Mouse (Mus musculus) CD4-positive, CD25-positive, alpha-beta regulatory T cell, adult 2 months (primary cell): ENCODE measurements around the gene Eef1akmt1.

Experiments
- DNase-seq: peaks from one replicate; pipeline ENCODE4 v3.0.0-alpha.2; 2012; ENCODE audit warnings: low read depth, low spot score

The Eef1akmt1 gene

DNA sequence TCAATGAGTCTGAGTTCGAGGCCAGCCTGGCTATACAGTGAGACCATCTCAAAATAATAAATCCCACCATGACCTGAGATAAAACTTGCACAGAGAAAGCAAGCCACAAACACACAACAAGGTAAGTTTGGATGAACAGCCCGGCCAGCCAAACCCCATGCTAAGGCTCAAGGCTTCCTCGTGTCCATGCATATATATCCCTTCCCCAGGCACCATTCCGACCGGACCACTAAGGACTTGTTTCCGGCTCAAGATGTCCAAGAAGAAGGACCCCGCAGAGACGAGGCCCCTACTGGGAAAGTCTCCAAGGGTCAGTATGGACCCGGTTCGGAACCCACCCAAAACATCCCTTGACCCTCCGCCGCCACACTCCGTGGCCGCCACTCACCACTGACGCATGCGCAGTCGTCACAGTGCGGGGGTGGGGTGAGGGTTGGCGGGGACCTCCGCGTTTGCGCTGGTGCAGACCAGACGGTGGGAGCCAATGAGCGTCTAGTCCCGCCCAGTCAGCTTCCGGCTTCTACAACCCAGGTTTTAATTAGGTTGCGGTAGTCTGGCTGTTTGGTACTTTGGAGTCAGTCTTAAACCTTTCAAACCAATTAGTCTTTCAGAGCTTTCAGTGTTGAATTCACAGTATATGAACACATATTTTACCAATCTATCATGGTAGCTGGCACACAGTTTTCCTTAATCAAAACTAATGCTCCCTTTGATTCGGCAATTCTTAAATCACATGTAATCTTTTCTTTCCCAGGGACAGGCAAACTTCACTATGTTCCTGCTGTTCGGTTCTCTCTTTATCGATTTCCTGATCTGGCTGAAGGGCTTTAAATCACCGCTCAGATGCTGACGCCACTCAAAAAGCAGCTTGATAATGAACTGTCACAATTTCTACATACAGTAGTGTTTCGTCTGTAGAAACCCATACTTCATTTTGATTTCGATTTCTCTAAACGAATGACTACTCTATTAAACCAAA, at the start of gene Eef1akmt1:
Gene Eef1akmt1, minus strand, starts transcription at position 458 of the 979 bp plus-strand sequence.
- DNase-seq = peak; percentile 96

DNA sequence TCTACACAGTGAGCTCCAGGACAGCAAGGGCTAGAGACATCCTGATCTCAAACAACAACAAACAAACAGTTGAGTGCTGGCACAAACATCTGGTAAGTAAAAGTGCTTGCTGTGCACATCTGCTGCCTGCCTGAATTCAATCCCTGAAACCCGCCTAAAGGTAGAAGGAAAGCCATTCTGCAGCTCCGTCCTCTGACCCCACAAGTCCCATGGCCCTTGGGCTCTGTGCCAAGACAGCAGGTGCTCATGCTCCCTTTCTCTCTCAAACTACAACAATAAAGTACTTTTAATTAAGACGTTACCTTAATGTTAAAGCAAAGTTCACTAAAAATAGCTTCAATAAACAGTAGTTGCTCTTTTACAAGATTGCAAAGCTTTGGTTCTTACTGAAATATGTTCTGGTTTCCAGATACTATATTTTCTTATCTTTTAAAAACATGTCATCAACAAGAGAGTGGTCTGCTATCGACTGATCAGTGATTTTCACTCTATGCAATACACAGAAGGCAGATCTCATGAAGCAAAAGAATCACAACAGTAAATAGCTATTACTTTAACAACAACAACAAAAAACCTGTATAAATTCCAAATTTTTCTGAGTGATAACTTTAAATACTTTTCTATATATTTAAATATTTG, 49.3 kb upstream of the Eef1akmt1 start:
- DNase-seq = no peak

DNA sequence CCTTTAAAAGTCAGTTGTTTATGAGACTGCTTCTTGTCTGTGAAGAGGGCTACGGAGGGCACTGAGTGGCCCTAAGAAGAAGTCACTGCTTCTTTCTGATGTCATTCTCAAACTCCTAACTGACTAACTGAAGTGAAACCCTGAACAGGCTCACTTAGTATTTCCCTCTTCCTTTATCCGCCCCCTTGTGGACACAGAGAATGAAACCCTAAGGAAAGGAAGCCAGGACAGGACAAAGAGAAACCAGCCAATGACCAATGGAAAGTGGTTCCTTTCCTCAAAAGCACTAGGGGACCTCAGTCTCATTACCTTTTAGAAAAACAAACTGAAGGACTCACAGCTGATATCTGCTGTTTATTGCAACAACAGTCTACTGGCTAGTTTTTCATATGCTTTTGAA, 48.1 kb upstream of the Eef1akmt1 start:
- peak; percentile 72 for DNase-seq

DNA sequence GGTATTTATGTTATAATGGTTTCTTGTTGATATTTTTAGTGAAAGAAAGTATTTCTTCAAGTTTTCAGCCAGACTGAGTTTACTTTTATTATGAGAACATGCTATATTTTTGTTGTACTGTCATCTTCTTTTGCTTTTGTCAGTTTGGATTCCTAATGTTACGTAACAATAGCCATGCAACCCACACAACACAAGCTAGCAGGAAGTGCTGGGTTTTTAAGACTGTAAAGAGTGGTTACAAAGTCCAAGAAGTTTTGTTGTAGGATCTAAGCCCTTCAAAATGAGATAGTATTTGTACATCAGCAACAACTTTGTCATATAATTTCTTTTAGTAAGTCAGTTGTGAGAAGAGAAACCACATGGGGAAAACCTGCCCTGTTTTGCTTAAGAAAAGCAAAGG, 46.3 kb upstream of the Eef1akmt1 start:
- DNase-seq = peak; percentile 53

DNA sequence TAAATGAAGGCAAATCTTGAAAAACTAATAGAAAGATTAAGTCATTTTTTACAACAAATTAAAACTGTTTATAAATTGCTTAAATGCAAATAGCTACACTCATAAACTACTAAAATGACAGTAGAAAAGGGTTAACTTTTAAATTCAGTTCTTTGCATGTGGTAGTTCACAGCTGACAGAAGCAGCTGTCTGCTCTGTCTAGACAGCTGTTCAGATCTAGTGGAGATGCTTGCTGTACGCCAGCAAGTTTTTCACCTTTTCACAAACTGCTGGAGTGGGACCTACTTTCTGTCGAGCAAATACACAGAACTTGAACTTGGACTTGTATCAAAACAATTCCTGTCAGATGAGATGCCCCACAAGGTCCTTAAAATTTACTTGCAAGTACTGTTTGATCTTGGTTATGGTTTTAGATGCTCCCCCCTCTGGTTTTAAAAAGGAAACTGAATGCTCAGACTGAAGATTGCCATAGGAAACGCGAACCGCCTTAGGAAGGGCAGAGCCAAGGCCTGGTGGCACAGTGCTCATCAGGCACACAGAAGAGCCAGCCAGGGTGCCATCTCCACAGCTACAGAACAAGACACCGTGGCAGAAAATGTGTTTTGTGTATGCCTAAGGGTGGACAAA, 45.0 kb upstream of the Eef1akmt1 start:
- DNase-seq = peak; percentile 69

DNA sequence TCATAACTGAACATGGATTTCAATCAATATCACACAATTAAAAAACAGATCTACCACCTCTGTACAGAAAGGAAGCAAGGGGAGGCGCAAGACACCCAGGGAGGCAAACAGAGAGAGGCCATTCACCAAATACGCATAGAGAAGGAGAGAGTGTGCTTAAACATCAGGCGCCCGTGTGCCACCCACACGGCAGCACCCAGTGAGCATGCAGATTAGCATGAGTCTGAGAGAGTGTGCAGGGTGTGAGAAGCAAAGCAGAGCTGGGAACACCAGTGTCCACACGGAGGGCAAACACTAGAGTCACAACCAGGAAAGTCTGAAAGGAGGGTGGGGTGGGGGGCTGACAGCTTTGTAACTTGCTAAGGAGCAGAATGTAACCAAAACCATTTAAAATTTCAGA, 44.4 kb upstream of the Eef1akmt1 start:
- peak; percentile 35 for DNase-seq

DNA sequence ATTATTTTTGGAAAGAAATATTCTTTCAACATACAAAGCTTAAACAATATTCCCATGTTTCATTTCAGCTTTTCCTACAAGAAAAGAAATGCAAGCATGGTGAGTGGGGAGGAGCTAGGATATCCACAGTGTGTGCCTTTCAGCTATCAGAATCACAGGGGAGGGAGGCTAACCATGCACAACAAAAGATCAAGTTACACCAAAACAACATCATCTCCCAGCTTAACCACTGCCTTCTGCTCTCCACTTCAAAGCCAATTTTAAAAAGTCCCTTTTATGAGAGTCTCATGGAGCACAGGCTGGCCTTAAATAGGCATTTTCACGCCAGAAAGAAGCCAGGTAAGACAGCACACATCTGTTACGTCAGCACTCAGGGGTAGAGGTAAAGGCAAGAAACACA, 39.6 kb upstream of the Eef1akmt1 start:
- peak; percentile 43 for DNase-seq

DNA sequence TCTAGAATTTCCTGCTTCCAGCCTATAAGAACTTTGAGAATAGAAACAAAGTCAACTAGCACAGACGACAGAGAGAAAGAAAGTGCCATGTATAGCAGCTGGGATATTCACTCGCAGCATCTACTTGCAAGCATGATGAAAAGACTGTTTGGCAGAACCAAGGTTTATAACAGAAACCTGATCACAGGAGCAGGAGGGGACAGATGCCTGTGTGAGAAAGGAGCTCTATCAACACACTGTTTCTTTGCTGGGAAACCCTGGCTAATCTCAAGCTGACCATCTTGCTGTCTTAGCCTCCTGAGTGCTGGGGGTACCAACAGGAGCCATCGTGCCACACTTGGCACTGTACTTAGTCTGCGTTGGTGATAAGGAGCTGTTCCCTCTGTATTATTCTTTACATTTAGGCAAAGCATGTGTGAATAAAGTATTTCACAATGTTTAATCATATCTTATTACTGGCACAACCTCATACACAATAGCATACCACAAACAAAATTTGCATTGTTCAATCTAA, 38.5 kb upstream of the Eef1akmt1 start:
- no peak for DNase-seq

DNA sequence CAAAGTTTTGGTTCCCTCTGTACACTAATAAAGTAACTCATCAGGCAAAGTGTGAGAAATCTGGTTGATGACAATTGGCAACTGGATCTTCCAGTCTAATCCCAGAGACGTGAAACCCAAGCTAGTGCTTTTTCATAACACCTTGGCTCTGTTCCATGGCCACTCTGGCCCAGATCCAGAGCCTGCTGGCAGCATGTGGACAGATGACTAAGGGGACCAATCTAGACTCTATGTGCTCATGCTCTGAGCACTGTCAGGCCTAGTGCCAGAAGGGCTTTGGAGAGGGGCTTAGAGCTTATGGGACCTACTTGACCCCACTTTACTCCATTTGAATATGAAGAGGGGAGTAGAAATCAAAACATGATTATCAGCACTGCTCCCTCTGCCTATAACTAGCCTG, 36.1 kb upstream of the Eef1akmt1 start:
- no peak for DNase-seq

DNA sequence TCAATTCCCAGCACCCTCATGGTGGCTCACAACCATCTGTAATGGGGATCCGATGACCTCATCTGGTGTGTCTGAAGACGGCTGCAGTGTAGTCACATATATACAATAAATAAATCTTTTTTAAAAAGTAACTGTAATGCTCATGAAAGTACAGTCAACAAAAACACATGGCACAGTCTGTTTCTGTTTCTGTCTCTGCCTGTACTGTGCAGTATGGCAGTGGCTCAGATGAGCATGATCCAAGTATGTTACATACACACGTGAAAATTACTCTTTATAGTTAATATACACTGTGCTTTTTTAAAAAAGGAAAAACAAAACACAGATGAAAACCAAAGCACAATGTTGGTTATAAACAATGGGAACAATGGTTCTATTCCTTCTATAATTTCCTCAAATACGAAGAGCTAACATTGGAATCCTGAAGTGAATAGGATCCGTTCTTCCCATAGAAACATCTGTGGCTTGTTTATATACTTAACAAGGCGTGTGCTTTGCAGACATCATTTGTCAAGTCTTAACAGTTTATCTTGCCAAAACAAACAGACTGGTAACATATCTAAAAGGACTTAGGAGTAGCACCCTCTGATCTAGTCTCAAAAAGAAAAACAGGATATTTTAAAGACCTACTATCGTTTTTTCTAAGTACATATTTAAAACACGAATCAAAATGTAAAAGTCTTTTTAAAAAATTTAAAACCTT, 35.4 kb upstream of the Eef1akmt1 start:
- DNase-seq = no peak

DNA sequence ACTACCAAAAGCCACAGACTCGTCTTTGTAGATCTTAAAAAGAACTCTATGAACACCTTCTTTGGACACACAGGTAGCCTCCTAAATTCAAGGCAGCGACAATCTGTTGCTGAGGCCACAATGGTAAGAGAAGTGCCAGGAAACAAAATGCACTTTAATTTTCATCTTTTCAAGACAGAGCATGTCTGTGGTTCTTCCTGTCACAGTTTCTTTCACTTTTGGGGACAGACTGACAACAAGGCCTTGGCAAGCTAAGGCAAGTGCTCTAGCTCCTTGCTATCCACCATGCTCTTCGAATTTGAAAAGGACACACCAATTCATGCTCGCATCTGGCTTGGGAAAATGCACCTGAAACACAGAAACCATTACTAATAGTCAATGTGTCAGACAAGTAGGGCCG, 21.9 kb upstream of the Eef1akmt1 start:
- peak; percentile 53 for DNase-seq

DNA sequence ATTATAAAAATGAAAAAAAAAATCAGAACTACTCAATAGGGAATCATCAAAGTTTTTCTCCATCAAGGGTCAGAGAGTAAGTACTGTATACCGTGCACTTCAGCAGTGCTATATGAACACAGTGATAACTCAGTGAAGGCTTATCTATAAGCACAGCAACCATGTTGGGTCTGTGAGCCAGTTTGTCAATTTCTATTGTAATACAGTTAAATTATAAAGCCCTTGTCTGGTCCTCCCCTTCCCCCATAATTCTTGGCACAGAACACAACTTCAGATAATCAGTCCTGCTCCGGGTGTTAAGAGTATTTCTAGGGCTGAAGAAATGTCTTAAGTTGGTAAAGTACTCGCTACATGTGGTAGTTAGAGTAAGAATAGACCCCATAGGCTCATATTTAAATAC, 20.4 kb upstream of the Eef1akmt1 start:
- DNase-seq = no peak

DNA sequence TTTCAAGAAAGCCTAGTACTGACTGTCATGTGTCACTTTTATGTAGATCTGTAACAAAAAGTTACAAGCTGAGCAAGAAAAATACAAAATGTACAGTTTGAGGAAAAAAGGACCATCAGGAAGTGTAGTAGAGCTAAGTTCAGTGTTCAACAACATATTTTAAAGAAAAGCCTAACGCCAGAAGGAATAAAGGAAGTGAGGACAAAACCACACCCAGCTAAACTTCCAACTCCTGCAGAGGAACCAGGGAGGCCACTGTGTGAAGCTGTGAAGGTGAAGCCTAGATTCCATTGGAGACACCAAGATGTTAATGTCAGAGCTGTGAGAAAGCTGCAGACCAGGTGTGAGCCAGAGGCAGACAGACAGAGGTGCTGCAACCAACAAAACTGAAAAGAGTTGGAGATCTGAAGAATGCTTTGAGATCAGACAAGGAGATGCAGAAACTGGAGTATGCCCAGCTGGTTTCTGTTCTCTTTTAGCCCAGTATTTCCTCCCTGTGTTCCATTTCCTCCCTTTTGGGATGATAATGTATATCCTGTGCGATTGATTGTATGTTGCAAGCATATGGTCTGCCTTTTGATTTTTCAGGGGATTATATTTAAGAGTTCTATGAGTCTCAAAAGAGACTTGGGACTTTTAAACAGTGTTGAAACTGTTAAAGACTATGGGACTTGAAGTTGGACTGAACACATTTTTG, 5.1 kb upstream of the Eef1akmt1 start:
- DNase-seq = no peak

DNA sequence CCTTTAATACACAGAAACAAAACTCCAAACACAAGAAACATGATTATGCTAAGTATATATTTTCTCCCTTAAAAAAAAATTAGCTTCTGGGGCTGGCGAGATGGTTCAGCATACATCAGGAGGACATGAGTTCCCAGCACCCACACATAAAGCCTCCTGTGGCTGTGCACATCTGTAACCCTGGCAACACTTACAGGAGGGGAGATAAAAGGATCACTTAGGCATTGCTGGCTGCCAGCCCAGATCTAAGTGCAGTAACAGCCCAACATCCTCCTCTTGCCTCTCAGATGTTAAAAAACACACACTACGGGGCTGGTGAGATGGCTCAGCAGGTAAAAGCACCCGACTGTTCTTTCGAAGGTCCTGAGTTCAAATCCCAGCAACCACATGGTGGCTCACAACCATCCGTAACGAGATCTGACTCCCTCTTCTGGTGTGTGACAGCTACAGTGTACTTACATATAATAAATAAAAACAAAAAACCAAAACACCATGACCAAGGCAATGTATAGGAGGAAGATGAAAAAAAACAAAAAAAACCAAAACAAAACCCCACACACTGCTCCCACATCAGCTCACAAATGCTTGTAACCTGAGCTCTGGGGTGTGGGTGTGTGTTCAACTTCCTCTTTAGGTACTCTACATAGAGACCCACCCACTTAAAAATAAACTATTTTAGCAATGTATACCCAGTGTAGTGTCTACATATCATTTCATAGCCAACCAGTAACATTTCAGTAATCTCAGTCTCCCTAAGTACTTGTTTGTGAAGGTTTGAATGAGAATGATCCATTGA, 3.6 kb upstream of the Eef1akmt1 start:
- peak; percentile 12 for DNase-seq

DNA sequence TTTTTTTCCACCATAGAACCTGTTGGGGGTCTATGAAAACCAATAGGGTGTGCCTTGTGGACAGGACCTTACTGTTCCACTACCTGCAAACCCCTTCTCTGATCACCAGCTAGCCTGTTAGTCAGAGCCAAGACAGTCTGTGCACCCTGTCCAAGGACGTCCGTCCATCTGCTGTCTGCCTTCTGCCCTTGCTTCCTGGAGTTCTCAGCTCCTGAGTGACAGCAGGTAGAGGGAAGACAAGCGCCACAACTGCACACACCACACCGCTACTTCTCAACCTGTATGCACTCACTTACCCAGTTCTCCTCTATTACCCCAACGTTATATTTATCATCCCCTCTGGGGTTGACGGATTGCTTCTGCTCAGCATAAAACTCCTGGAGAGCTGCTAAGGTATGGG, 5.8 kb downstream of the Eef1akmt1 start:
- no peak for DNase-seq

DNA sequence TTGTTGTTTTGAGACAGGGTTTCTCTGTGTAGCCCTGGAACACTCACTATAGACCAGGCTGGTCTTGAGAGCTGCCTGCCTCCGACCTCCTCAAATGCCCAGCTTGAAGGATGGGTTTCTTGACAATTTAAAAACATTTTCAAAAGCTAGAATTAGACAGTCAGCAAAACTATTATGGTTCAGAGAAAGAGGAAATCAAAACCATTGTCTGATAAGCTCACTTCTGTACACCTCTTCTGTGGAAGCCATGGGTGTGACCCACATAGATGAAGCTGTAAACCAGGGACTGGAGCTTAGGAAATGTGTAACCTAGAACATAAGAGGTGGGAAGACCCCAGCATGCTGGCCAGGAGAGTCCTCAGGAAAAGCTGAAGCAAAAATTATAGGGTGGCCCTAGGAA, 14.5 kb downstream of the Eef1akmt1 start:
- DNase-seq = no peak

DNA sequence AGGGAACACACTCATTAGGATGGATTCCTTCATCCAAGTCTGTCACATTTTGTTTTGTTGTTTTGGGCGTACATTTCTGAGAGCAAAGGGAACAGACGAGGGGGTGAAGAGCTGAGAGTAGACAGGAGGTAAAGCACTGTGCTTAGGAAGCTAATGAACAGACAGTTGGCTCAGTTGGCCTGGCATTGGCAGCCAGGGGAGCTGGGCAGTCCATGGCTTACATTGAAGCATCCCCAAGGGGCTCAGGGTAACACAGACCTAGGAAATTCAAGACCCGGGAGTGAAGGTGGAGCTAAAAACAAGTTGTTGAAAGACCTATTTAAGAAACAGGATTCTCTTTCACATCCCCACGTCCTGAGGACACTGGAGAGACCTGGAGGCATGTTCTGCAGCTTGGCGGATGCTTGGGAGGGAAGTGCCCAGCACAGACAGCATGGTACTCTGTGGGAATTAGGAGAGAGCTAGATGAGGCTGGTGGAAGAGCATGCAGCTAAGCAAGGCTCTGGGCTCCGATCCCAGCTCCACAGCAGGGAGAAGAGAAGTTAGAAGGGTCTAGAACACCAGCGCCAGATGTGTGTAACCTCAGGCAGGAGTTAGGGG, 15.8 kb downstream of the Eef1akmt1 start:
- no peak for DNase-seq

DNA sequence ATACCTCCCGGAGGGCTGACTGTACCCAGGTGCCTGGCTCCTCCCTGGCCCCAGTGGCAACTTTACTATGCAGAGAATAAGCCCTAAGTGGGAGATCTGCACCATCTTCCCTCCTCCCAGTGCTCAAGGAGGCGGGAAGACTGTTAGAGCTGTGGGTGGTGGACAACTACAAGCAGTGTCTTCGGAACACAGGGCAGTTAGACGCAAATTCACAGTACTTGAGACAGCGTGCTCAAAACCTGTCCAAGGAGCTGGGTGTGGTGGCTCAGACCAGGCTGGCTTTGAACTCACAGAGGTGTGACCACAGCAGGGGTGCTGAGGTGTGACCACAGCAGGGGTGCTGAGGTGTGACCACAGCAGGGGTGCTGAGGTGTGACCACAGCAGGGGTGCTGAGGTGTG, 17.0 kb downstream of the Eef1akmt1 start:
- DNase-seq = no peak

DNA sequence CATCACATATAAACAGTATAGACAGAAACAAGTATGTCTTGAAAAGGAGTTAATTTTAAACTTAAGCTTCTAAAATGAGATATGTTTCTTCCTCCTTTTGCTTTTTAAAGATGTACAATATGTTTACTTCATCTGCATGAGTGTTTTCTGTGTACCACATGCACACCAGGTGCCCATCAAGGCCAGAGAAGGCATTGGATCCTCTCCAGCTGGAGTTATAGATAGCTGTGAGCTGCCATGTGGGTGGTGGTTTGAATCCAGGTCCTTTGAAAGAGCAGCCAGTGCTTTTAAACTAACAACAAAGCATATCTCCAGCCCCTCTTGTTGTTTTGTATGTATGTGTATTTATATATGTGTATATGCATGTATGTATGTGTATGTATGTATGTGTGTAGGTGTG, 18.5 kb downstream of the Eef1akmt1 start:
- no peak for DNase-seq

DNA sequence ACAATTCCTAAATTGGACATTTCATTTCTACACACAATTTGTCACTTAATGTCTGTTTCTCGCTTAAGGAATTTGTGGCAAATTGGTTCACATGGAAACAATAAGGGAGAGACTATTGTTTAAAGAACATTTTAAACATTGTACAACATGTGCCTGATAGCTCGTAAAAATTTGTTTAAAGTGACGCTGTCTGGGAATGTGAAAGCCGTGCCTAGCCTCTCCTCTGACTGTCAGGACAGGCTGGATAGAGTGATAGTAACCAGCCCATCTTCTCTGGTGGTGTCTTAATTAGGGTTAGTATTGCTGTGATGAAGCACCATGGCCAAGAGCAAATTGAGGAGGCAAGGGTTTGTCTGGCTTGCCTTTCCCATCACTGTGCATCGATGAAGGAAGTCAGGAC, 24.4 kb downstream of the Eef1akmt1 start:
- DNase-seq = no peak
